Mouse (Mus musculus) embryonic facial prominence, embryonic 14.5 days (tissue): Measurements from ENCODE around the gene Rtl10. TPM values are rescaled to one million over a fixed set of nuclear protein-coding genes. Genes with fewer than 3 reads are reported as not detected.
"Not testable (repeated sequence)": the region's sequence is repeated elsewhere in the genome, so short reads cannot be mapped to it uniquely, and the experiment has no call there.

Experiments used
- ATAC-seq: fragments of 200-750 bp; cut with Nextera tagmentation; 2 replicates; pipeline ENCODE4 v1.8.0; 2017; ENCODE audit warnings: low read depth, moderate number of reproducible peaks, moderate TSS enrichment
- DNase-seq: peaks from one replicate; pipeline ENCODE4 v3.0.0-alpha.2; 2015; ENCODE audit warnings: low spot score
- H3K27ac ChIP-seq: fragments of 300-500 bp; sonication (generic); replicated peaks from 2 replicates; pipeline ENCODE4 v1.5.1; 2014; ENCODE audit warnings: low read depth, mild to moderate bottlenecking, low read length, moderate library complexity
- H3K27me3 ChIP-seq: fragments of 300-500 bp; sonication (generic); replicated peaks from 2 replicates; pipeline ENCODE4 v1.6.1; 2014; ENCODE audit warnings: low read length; ENCODE audit not compliant: control insufficient read depth, insufficient read depth
- H3K36me3 ChIP-seq: fragments of 300-500 bp; sonication (generic); 2 replicates; pipeline ENCODE4 v1.6.1; 2014; ENCODE audit warnings: low read length, mixed read lengths; ENCODE audit not compliant: control insufficient read depth, insufficient read depth
- H3K4me1 ChIP-seq: fragments of 300-500 bp; sonication (generic); 2 replicates; pipeline ENCODE4 v1.6.1; 2014; ENCODE audit warnings: antibody characterized with exemption, low read length; ENCODE audit not compliant: control insufficient read depth, insufficient read depth
- H3K4me2 ChIP-seq: fragments of 300-500 bp; sonication (generic); 2 replicates; pipeline ENCODE4 v1.6.1; 2014; ENCODE audit warnings: low read depth, mild to moderate bottlenecking, low read length, moderate library complexity, mixed read lengths
- H3K4me3 ChIP-seq: fragments of 300-500 bp; sonication (generic); 2 replicates; pipeline ENCODE4 v1.5.1; 2014; ENCODE audit warnings: low read depth, mild to moderate bottlenecking, low read length
- H3K9ac ChIP-seq: fragments of 300-500 bp; sonication (generic); 2 replicates; pipeline ENCODE4 v1.6.1; 2014; ENCODE audit warnings: low read depth, mild to moderate bottlenecking, low read length, moderate library complexity, mixed read lengths
- H3K9me3 ChIP-seq: fragments of 300-500 bp; sonication (generic); 2 replicates; pipeline ENCODE4 v1.6.1; 2016; ENCODE audit warnings: low read length; ENCODE audit not compliant: control insufficient read depth
- WGBS: fragments of 180-500 bp; shearing (Covaris S2); extraction: QIAGEN DNeasy Blood & Tissue Kit; methylation state at CpG from one replicate; pipeline ENCODE4 v1.1.7; 2014; 5-methylcytosine and 5-hydroxymethylcytosine counted together
- polyA plus RNA-seq: library from polyadenylated mRNA; unstranded; fragments of >200 nt; fragmentation: Nextera tagmentation; extraction: Ambion mirVana; gene quantifications from 2 replicates; pipeline ENCODE4 v1.2.1, GENCODE M21; 2014

Rtl10 gene
- polyA plus RNA-seq, 1 experiment from 2014 or later = 3.2 TPM

GRCm38 (mm10) chr16:18506524-18507199, 8.0 kb downstream of the Rtl10 start:
- no peak for DNase-seq
- Histone ChIP-seq H3K4me3 (no peak overlapping the region), H3K9me3 (no peaks in the 10 kb centered on the region), H3K36me3 (peaks cover 17% of the 10 kb centered on the region), H3K27ac (no peak overlapping the region), H3K4me1 (no peaks in the 10 kb centered on the region), H3K27me3 (no peaks in the 10 kb centered on the region), H3K4me2 (no peak overlapping the region), H3K9ac (no peak overlapping the region)
- no peak for ATAC-seq
- WGBS = 89% methylated on average over 3 of the region's 3 CpGs

- 12% methylated on average over 1 of the region's 1 CpGs for WGBS
- ATAC-seq = peak; percentile 23; the same call in 1 of the 2 replicates
- no peak overlapping the region for H3K4me2 ChIP-seq
Measured at GRCm38 (mm10) chr16:18507200-18507549, 8.5 kb downstream of the Rtl10 start.

GRCm38 (mm10) chr16:18511741-18512140, 13.0 kb downstream of the Rtl10 start:
- DNase-seq (no peak), ATAC-seq (no peak)
- Histone ChIP-seq H3K27me3 (no peaks in the 10 kb centered on the region), H3K4me1 (no peaks in the 10 kb centered on the region; the same call in 1 of the 2 replicates), H3K36me3 (no peaks in the 10 kb centered on the region), H3K9me3 (no peaks in the 10 kb centered on the region), H3K4me3 (no peak overlapping the region), H3K4me2 (no peak overlapping the region), H3K27ac (no peak overlapping the region), H3K9ac (no peak overlapping the region)
- WGBS = 84% methylated on average over 5 of the region's 5 CpGs

More at GRCm38 (mm10) chr16:18507200-18507549, 8.5 kb downstream of the Rtl10 start:
- Histone ChIP-seq H3K4me3 (no peak overlapping the region), H3K36me3 (peaks cover 12% of the 10 kb centered on the region), H3K27me3 (no peaks in the 10 kb centered on the region), H3K9ac (no peak overlapping the region), H3K9me3 (no peaks in the 10 kb centered on the region), H3K27ac (no peak overlapping the region), H3K4me1 (no peaks in the 10 kb centered on the region)
- no peak for DNase-seq

- Histone ChIP-seq H3K4me1 (no peaks in the 10 kb centered on the region; the same call in 1 of the 2 replicates), H3K4me3 (no peak overlapping the region), H3K36me3 (no peaks in the 10 kb centered on the region), H3K27ac (no peak overlapping the region), H3K4me2 (no peak overlapping the region), H3K9me3 (no peaks in the 10 kb centered on the region), H3K9ac (no peak overlapping the region), H3K27me3 (no peaks in the 10 kb centered on the region)
- 43% methylated on average over 6 of the region's 6 CpGs for WGBS
- DNase-seq (peak; percentile 49), ATAC-seq (no peak)
Measured at GRCm38 (mm10) chr16:18513508-18513907, 14.8 kb downstream of the Rtl10 start.

GRCm38 (mm10) chr16:18518091-18518490, 19.4 kb downstream of the Rtl10 start:
- Histone ChIP-seq H3K9ac (no peak overlapping the region), H3K9me3 (no peaks in the 10 kb centered on the region), H3K36me3 (no peaks in the 10 kb centered on the region), H3K27me3 (no peaks in the 10 kb centered on the region), H3K27ac (no peak overlapping the region), H3K4me1 (no peaks in the 10 kb centered on the region; the same call in 1 of the 2 replicates), H3K4me3 (no peak overlapping the region), H3K4me2 (no peak overlapping the region)
- no peak for DNase-seq
- no peak for ATAC-seq

- ATAC-seq (no peak), DNase-seq (no peak)
- Histone ChIP-seq H3K27me3 (no peaks in the 10 kb centered on the region), H3K9ac (no peak overlapping the region), H3K36me3 (no peaks in the 10 kb centered on the region), H3K4me1 (no peaks in the 10 kb centered on the region), H3K4me2 (no peak overlapping the region), H3K4me3 (no peak overlapping the region), H3K9me3 (no peaks in the 10 kb centered on the region), H3K27ac (no peak overlapping the region)
- 89% methylated on average over 8 of the region's 8 CpGs for WGBS
Measured at GRCm38 (mm10) chr16:18523563-18524245, 25.0 kb downstream of the Rtl10 start.

- peaks cover 6% of the 10 kb centered on the region; the same call in 1 of the 2 replicates for H3K9me3 ChIP-seq
- WGBS = 84% methylated on average over 5 of the region's 5 CpGs
- H3K9ac ChIP-seq = no peak overlapping the region
- H3K36me3 ChIP-seq = no peaks in the 10 kb centered on the region
- DNase-seq (no peak), ATAC-seq (no peak)
- no peak overlapping the region for H3K27ac ChIP-seq
- no peaks in the 10 kb centered on the region for H3K4me1 ChIP-seq
- H3K4me2 ChIP-seq = no peak overlapping the region
- H3K27me3 ChIP-seq = no peaks in the 10 kb centered on the region
- H3K4me3 ChIP-seq = no peak overlapping the region
Measured at GRCm38 (mm10) chr16:18528656-18529055, 30.0 kb downstream of the Rtl10 start.

- not testable (repeated sequence) for H3K27ac ChIP-seq, H3K36me3 ChIP-seq, H3K4me1 ChIP-seq, H3K4me3 ChIP-seq, H3K9me3 ChIP-seq, H3K9ac ChIP-seq, H3K27me3 ChIP-seq, H3K4me2 ChIP-seq, DNase-seq
- 95% methylated on average over 7 of the region's 7 CpGs for WGBS
- peak; percentile 100 for ATAC-seq
Measured at GRCm38 (mm10) chr16:18533061-18533460, 34.4 kb downstream of the Rtl10 start.
